Mouse (Mus musculus) stomach, embryonic 16.5 days (tissue): ENCODE results near the gene Sap30bp. TPM values are rescaled to one million over a fixed set of nuclear protein-coding genes. Genes with fewer than 3 reads are reported as not detected.
A peak's percentile ranks its signal among the peaks of the same experiment; 100 is the strongest.

Source experiments
- ATAC-seq: fragments of 200-750 bp; cut with Nextera tagmentation; 2 replicates; pipeline ENCODE4 v1.8.0; 2017; ENCODE audit warnings: moderate number of reproducible peaks, moderate TSS enrichment; ENCODE audit not compliant: insufficient read depth, low FRiP score
- H3K27ac ChIP-seq: fragments of 300-500 bp; sonication (generic); 2 replicates; pipeline ENCODE4 v1.5.1; 2014; ENCODE audit warnings: low read length
- H3K27me3 ChIP-seq: fragments of 300-500 bp; sonication (generic); 2 replicates; pipeline ENCODE4 v1.6.1; 2014; ENCODE audit warnings: low read length, control low read depth, mixed read lengths; ENCODE audit not compliant: control insufficient read depth, insufficient read depth
- H3K36me3 ChIP-seq: fragments of 300-500 bp; sonication (generic); 2 replicates; pipeline ENCODE4 v1.6.1; 2014; ENCODE audit warnings: low read length; ENCODE audit not compliant: control insufficient read depth, insufficient read depth
- H3K4me1 ChIP-seq: fragments of 300-500 bp; sonication (generic); 2 replicates; pipeline ENCODE4 v1.6.1; 2014; ENCODE audit warnings: low read length, control low read depth, mixed read lengths; ENCODE audit not compliant: control insufficient read depth, insufficient read depth
- H3K4me2 ChIP-seq: fragments of 300-500 bp; sonication (generic); 2 replicates; pipeline ENCODE4 v1.6.1; 2014; ENCODE audit warnings: low read depth, low read length, mixed read lengths
- H3K4me3 ChIP-seq: fragments of 300-500 bp; sonication (generic); replicated peaks from 2 replicates; pipeline ENCODE4 v1.5.1; 2014; ENCODE audit warnings: mild to moderate bottlenecking, low read length
- H3K9ac ChIP-seq: fragments of 300-500 bp; sonication (generic); 2 replicates; pipeline ENCODE4 v1.6.1; 2014; ENCODE audit warnings: low read length
- H3K9me3 ChIP-seq: fragments of 300-500 bp; sonication (generic); replicated peaks from 2 replicates; pipeline ENCODE4 v1.6.1; 2016; ENCODE audit warnings: low read length, control low read depth; ENCODE audit not compliant: control insufficient read depth
- WGBS: fragments of 180-500 bp; shearing (Covaris S2); extraction: QIAGEN DNeasy Blood & Tissue Kit; methylation state at CpG from one replicate; pipeline ENCODE4 v1.1.7; 2014; 5-methylcytosine and 5-hydroxymethylcytosine counted together
- polyA plus RNA-seq: library from polyadenylated mRNA; unstranded; fragments of >200 nt; fragmentation: Nextera tagmentation; extraction: Ambion mirVana; gene quantifications from 2 replicates; pipeline ENCODE4 v1.2.1, GENCODE M21; 2015

Gene Sap30bp
- polyA plus RNA-seq, 1 experiment from 2014 or later: 32.0 TPM

- H3K4me3 ChIP-seq: no peak overlapping the region
- no peaks in the 10 kb centered on the region for H3K9me3 ChIP-seq
- 0 out of 2 replicates have a peak overlapping the region, but pooled peaks have one; percentile 14 for H3K9ac ChIP-seq
- no peak for ATAC-seq
- H3K27ac ChIP-seq: 0 out of 2 replicates have a peak overlapping the region, but pooled peaks have one; percentile 2
- peaks cover 34% of the 10 kb centered on the region for H3K4me1 ChIP-seq
- no peak overlapping the region for H3K4me2 ChIP-seq
- 0 out of 2 replicates have a peak, but pooled peaks cover under 1% of the 10 kb centered on the region for H3K36me3 ChIP-seq
- 79% methylated on average over 7 of the region's 7 CpGs for WGBS
- no peaks in the 10 kb centered on the region for H3K27me3 ChIP-seq
Measured at GRCm38 (mm10) chr11:115898446-115898845, 34.6 kb upstream of the Sap30bp start.

DNA sequence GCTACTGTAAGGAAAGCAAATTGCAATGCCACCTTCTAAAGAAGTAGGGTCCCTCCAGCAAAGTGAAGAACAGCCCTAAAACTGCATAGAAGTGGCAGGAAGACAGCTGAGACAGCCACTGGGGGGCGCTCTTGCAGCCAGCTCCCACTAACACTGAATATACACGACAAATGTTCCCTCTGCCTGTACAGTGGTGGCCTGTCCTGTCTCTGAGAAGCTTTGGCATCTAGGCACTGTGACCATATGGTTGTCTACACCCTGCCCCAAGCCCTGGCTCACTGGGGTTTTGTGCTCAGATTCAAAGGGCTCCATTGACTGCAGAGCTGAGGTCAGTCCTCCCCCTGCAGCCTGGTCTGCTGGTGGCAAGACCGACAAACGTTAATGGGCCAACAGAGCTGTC is 34.2 kb upstream of the Sap30bp start:
- Histone ChIP-seq H3K4me2 (no peak overlapping the region), H3K9ac (no peak overlapping the region), H3K9me3 (no peaks in the 10 kb centered on the region), H3K4me3 (no peak overlapping the region), H3K27me3 (no peaks in the 10 kb centered on the region), H3K36me3 (no peaks in the 10 kb centered on the region), H3K4me1 (peaks cover 39% of the 10 kb centered on the region), H3K27ac (0 out of 2 replicates have a peak overlapping the region, but pooled peaks have one; percentile 2)
- ATAC-seq: no peak
- WGBS: 20% methylated on average over 4 of the region's 4 CpGs

DNA sequence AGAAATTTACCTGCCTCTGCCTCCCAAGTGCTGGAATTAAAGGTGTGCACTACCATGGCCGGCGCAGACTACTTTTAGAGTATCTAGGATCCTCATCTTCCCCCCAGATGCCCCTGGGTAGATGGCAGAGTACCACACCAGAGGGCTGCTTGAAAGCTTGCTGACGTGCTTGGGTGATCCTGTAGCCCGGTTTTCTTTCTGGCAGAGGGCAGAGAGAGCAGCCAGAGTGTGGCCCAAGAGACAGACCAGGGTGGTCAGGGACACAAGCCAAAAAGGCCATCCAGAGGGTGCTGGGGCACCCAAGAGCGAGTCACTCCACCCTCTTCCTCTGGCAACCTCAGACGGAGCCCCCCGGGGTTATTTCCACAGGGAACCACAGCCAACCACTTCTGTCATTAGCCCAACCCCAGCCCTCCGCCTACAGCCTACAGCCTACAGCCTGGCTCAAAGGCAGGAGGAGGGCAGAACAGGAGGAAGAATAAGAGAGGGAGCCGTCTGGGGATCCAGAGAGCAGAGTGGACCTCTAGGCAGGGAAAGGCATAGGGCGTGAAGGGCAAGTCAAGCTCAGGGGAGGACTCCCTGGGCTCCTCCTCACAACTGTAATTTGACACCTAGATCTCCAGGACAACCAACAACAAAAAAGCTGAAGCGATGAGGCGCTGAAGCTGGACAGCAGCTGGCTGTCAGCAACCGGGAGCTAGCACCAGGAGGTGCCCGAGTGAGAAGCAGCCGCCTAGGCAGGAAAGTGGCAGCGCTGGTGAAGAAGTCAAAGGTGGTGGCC is 33.4 kb upstream of the Sap30bp start, which contains the start of gene Smim5:
Gene Smim5 (plus strand): TSS at position 481 of the 781 bp plus-strand sequence.
- Histone ChIP-seq H3K4me1 (peaks cover 47% of the 10 kb centered on the region), H3K9ac (peak within 1 kb of the TSS; percentile 38), H3K27ac (peak within 1 kb of the TSS; percentile 29), H3K9me3 (no peaks in the 10 kb centered on the region), H3K4me2 (no peak within 1 kb of the TSS), H3K27me3 (no peaks in the 10 kb centered on the region), H3K4me3 (peak within 1 kb of the TSS; percentile 4; the same call in 1 of the 2 replicates), H3K36me3 (no peaks in the 10 kb centered on the region)
- peak; percentile 48 for ATAC-seq
- 30% methylated on average over 16 of the region's 16 CpGs for WGBS

GRCm38 (mm10) chr11:115900561-115901337 is 32.3 kb upstream of the Sap30bp start:
- Histone ChIP-seq H3K27me3 (no peaks in the 10 kb centered on the region), H3K36me3 (no peaks in the 10 kb centered on the region), H3K4me3 (0 out of 2 replicates have a peak overlapping the region, but pooled peaks have one; percentile 4), H3K9me3 (no peaks in the 10 kb centered on the region), H3K4me1 (peaks cover 56% of the 10 kb centered on the region), H3K4me2 (no peak overlapping the region), H3K9ac (peak overlapping the region; percentile 38; the same call in 1 of the 2 replicates), H3K27ac (no peak overlapping the region)
- ATAC-seq: no peak
- WGBS: 75% methylated on average over 8 of the region's 8 CpGs

DNA sequence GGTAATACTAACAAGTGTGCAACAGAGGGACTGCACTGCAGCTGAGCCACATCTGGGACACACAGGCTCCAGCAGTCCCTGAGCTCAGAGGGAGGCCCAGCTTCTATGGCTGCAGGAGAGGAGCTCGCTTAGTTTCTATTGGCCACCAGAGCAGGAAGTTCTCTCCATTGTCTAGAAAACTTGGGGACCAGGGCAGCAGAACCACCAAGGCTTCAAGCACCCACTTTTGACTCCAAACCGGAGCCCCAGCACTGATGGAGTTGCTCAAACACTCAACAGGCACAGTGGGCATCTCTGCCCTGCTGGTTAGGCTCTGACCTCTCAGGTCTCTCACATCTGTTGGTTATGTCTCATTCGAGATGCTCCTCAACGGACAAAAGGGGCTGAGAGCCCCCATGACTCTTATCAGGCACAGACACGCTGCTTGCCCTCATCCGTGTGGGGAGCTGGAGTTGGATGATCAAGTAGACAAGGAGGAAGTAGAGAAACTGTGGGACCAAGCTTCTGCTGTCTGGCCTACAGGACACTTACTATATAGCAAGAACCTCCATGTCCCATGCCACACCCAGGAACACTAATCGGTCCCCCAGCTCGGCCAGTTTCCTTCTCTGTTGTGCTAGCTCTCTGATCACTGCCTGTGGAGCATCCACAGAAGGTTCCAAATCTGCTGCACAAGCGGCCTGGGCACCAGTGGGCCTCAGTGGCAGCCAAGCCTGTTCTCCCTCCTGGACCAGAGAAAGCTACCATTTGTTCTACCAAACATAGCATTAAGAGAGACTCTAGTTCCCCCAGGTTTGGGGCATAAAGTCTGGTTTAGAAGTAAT is 31.5 kb upstream of the Sap30bp start:
- Histone ChIP-seq H3K4me1 (peaks cover 61% of the 10 kb centered on the region), H3K4me2 (no peak overlapping the region), H3K27me3 (no peaks in the 10 kb centered on the region), H3K9me3 (no peaks in the 10 kb centered on the region), H3K36me3 (no peaks in the 10 kb centered on the region), H3K9ac (no peak overlapping the region), H3K4me3 (no peak overlapping the region), H3K27ac (no peak overlapping the region)
- no peak for ATAC-seq
- 88% methylated on average over 9 of the region's 9 CpGs for WGBS

- no peak overlapping the region for H3K4me2 ChIP-seq
- no peaks in the 10 kb centered on the region for H3K27me3 ChIP-seq
- 0 out of 2 replicates have a peak overlapping the region, but pooled peaks have one; percentile 14 for H3K9ac ChIP-seq
- no peaks in the 10 kb centered on the region for H3K9me3 ChIP-seq
- H3K27ac ChIP-seq: peak overlapping the region; percentile 55
- no peak overlapping the region for H3K4me3 ChIP-seq
- peaks cover 61% of the 10 kb centered on the region for H3K4me1 ChIP-seq
- no peaks in the 10 kb centered on the region for H3K36me3 ChIP-seq
- no peak for ATAC-seq
- 80% methylated on average over 5 of the region's 5 CpGs for WGBS
Measured at GRCm38 (mm10) chr11:115902177-115902576, 30.9 kb upstream of the Sap30bp start.

GRCm38 (mm10) chr11:115902831-115903230 is 30.3 kb upstream of the Sap30bp start:
- Histone ChIP-seq H3K4me3 (no peak overlapping the region), H3K4me1 (peaks cover 61% of the 10 kb centered on the region), H3K27me3 (no peaks in the 10 kb centered on the region), H3K27ac (peak overlapping the region; percentile 93), H3K4me2 (no peak overlapping the region), H3K9ac (0 out of 2 replicates have a peak overlapping the region, but pooled peaks have one; percentile 14), H3K9me3 (no peaks in the 10 kb centered on the region), H3K36me3 (no peaks in the 10 kb centered on the region)
- WGBS: 55% methylated on average over 1 of the region's 1 CpGs
- no peak for ATAC-seq

DNA sequence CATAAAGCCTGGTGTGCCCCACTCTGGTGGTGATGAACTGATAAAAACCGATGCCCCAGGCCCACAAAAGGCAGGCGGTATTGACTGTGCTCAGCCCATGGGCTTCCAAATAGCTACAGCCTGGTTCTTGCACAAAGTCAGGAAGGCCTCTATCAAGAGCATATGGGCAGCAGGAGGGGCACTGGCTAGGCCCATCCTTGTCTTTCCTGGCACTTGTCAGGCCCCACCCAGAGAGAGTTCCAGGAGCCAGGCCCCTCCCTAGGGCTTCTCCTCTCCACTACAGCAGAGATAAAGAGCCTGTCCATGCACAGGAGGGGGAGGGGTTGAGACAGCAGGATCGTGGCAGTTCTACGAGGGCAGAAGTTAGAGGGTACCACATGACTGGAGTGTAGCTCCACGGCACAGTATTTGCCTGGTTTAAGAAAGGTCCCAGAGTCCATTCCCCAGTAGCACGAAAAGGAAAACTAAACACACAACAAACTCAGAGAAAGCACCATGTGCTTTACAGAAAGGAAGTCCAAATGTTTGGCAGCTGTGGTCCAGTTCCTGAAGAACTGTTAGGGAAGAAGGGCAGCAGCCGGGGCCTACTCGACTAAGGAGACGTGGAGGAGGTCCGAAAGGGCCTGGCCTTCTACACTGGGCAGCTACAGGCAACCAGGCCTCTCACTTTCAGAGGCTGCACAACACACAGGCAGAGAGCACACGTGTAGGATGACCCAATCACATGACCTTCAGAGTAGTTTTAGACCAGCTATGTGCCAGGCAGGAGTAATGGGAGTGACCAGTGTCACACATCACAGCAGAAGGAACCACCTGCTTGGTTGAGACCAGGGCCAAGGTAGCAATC is 29.5 kb upstream of the Sap30bp start:
- Histone ChIP-seq H3K4me2 (no peak overlapping the region), H3K4me3 (no peak overlapping the region), H3K36me3 (no peaks in the 10 kb centered on the region), H3K27ac (peak overlapping the region; percentile 93), H3K9me3 (no peaks in the 10 kb centered on the region), H3K9ac (peak overlapping the region; percentile 6), H3K4me1 (peaks cover 61% of the 10 kb centered on the region), H3K27me3 (no peaks in the 10 kb centered on the region)
- peak; percentile 65; the same call in 1 of the 2 replicates for ATAC-seq
- 51% methylated on average over 11 of the region's 11 CpGs for WGBS
